Mouse (Mus musculus) brain, adult 2 months (tissue): ENCODE results near the gene Mapkap1.

Experiments
- DNase-seq: peaks from one replicate; pipeline ENCODE4 v3.0.0; 2011; ENCODE audit warnings: low read depth, low spot score

The Mapkap1 gene

GRCm38 (mm10) chr2:34573073-34573472 lies 166.5 kb downstream of the Mapkap1 start:
- DNase-seq = no peak

DNA sequence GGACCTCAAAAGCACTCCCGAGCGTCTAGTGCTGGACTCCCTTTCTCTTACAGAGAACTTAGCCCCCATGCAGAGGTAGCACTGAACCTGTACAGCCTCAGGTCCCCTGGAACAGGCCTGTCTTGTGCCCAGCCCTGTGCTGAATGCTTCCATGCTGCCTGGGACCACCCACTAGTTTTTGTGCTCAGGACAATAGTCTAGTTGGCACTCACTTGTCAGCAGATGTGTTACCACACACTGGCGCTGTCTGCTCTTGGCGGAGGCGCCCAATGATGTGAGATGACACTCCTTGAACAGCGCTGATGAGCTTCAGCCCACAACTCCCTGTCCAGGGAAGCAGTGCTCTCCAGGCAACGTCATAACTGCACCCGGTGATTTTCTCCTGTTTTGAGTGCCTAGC lies 182.0 kb downstream of the Mapkap1 start:
- peak; percentile 35 for DNase-seq

DNA sequence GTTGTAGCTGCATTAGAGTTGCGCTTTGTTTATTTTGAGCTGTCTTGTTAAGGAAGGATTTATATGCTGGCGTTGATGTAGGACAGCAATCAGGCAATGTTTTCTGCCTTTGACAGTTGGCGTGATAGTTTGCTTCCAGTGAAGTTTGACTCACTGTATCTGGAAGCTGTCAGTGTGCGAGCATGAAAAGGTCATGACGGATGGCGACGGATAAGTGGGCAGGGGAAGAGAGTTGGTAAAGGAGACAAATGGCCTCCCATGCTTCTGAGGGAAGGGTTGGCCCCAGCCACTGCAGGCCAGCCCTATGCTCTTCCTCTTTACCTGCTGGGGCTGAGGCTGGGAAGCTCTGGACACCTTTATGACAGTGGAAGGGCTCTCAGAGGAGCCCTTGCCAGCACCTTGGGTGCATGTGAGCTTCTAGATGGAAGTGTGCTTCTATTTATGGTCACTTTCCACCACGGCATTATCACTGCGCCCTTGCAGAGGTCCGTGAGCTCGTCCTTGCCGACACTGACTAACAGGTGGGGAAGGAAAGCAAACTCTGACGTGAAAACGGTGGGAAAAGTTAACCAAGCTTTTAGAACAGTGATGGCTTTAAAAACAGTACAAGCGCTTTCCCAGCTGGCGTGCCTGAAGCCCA lies 185.3 kb downstream of the Mapkap1 start:
- no peak for DNase-seq

GRCm38 (mm10) chr2:34592361-34592960 lies 185.9 kb downstream of the Mapkap1 start:
- no peak for DNase-seq

- DNase-seq = no peak
Observed at GRCm38 (mm10) chr2:34594001-34594400, 187.4 kb downstream of the Mapkap1 start.

DNA sequence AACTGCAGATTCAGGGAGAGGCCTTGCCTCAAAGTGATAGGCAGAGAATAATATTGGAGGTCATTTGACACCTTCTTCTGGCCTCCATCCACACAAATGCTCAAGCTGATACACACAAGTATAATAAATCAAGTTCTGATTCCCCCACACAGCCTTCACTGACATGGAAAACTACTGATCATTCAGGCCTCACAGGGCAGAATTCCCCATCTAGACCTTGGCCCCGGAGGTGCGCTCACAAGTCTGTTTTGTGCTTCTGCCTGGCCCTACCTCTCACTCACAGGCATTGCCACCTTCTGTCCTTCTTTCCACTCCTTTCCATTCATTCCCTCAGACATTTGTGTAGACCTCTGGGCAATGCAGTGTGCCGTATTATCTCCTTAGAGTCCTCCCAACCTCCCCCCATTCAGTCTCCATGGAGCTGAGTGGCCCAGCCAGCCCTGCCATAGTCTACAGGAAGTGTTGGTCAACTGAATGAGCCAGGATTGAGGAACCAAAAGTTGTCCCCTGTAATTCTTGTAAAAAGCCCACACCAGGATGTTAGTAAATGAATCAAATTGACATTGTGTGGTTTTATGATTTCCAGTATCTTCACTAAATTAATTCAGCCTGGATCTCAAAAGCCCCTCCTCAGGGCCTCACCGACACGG lies 193.2 kb downstream of the Mapkap1 start:
- no peak for DNase-seq

DNA sequence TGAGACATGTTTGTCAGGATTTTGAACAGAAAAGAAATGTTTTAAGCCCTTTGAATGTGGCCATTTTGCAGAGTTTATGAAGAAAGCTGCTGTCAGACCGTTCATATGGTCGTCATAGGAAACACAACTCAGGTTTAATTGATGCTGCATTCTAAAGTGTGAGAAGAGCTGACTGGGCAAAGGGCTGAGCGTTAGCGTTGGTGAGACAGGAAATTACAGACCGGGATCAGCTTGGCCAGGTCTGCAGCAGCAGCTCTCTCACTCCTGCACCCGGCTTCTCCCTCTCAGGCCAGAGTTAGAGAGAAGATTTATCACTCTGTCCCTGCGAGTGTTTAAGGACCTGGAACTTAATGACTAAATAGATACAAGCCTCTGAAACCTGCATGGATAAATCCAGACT lies 194.2 kb downstream of the Mapkap1 start:
- DNase-seq = no peak

GRCm38 (mm10) chr2:34602111-34602541 lies 195.6 kb downstream of the Mapkap1 start:
- no peak for DNase-seq

- DNase-seq = no peak
Observed at GRCm38 (mm10) chr2:34602896-34603295, 196.3 kb downstream of the Mapkap1 start.

GRCm38 (mm10) chr2:34603653-34604214 lies 197.2 kb downstream of the Mapkap1 start:
- no peak for DNase-seq

- no peak for DNase-seq
Observed at GRCm38 (mm10) chr2:34605040-34605439, 198.5 kb downstream of the Mapkap1 start.

DNA sequence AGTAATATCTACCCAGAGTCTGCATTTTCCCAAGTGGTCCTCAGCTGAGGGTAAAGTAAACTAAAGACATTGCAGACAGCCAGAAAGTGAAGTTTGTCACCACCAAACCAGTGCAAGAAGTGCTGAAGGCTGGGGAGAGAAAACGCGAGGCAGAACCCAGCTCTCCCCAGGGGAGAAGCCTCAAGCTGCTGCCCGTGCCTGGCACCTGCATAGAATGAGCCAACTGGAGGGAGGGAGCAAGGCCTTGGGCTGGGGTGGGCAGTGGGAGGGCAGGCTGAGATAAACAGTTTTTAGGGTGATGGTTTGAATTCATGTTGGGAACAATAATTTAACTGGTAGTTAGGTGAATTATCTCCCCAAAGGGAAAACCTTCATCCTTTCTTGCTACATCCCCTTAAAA lies 202.3 kb downstream of the Mapkap1 start:
- no peak for DNase-seq

- peak; percentile 32 for DNase-seq
Observed at GRCm38 (mm10) chr2:34609516-34609915, 202.9 kb downstream of the Mapkap1 start.

GRCm38 (mm10) chr2:34620778-34621415 lies 214.3 kb downstream of the Mapkap1 start:
- no peak for DNase-seq

- no peak for DNase-seq
Observed at GRCm38 (mm10) chr2:34621485-34621884, 214.9 kb downstream of the Mapkap1 start.

GRCm38 (mm10) chr2:34622518-34622917 lies 215.9 kb downstream of the Mapkap1 start:
- DNase-seq = peak; percentile 41

DNA sequence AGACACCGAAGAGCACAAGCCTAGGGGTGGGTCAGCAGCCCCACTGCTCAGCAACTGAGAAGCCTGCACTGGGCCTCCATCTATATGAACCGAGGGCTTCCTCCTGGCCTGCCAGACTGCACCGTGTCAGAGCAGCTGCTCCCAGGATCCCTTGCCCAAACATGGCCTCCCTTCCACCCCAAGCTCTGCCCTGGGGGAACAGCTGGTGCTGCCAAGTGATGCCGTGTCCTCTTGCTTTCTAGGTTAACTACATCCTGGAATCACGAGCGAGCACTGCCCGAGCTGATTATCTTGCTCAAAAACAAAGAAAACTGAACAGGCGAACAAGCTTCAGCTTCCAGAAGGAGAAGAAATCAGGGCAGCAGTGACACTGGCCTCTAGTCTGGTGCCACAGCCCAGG lies 216.6 kb downstream of the Mapkap1 start:
- peak; percentile 51 for DNase-seq

- DNase-seq = no peak
Observed at GRCm38 (mm10) chr2:34624076-34624475, 217.5 kb downstream of the Mapkap1 start.

DNA sequence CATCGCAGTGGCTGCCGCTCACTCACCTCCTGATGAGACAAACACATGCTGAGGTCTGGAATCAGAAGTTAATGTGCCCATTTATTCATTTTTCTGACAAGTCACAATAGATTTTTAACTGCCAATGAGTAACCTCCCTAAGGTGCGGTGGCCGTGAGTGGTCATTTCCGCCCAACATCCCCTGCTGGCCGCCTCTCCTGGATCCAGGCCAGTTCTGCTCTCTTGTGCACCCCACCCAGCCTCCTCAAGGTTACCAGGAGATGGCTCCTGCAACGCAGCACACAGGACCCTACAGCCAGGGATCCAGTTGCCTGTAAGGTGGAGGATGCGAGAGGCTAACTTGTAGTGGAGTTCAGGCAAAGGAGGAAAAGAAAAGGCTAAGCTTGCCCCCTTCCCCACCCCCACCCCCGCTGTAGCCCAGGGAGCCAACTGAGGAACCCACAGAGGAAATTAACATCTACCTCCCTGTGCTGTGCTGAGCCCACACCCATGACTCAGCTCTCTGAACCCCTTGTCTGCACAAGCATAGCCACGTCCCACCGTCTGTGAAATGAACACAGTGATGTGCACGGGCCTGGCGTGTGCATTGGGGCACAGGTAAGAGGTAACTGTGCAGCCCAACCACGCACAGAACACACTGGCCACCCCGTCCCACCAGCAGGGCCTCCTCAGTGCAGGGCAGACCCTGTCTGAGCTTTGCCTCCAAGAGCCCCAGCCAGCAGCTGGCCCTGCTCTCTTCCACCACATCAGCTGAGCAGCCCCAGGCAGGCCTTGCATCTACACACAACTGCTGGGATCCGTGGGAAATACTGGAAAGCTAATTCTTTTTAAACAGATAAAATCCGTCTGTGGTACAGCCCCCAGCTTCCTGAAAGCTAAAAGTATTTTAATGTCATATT lies 221.0 kb downstream of the Mapkap1 start:
- DNase-seq = peak; percentile 49

- no peak for DNase-seq
Observed at GRCm38 (mm10) chr2:34628903-34629540, 222.5 kb downstream of the Mapkap1 start.

DNA sequence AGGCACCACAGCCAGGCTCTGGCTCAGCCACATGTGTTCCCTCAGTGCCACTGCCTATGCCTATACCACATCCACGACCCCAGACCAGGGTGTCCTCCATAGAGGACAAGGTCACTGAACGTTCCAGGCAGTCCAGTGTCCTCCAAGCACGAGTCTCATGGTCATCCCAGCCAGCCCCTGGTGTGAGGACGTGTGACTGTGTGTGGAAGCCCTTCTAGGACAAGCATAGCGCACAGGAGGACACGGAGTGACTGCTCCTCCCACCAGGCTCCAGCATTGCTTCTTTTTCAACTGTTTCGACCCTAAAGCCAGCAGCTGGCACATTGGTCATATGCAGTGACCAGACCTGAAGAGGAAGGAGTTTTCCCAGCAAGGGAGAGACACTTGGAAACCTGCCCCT lies 223.2 kb downstream of the Mapkap1 start:
- DNase-seq = no peak
